Mouse (Mus musculus) hindbrain, embryonic 16.5 days (tissue): ENCODE results near the gene Gfi1. TPM values are rescaled to one million over a fixed set of nuclear protein-coding genes. Genes with fewer than 3 reads are reported as not detected.

ENCODE experiments used
- ATAC-seq: fragments of 200-750 bp; cut with Nextera tagmentation; 2 replicates; pipeline ENCODE4 v1.8.0; 2017; ENCODE audit warnings: moderate TSS enrichment, moderate library complexity
- H3K27ac ChIP-seq: fragments of 300-500 bp; sonication (generic); 2 replicates; pipeline ENCODE4 v1.5.1; 2014; ENCODE audit warnings: low read depth, mild to moderate bottlenecking, control low read depth, low read length, moderate library complexity
- H3K27me3 ChIP-seq: fragments of 300-500 bp; sonication (generic); replicated peaks from 2 replicates; pipeline ENCODE4 v1.6.1; 2014; ENCODE audit warnings: low read length; ENCODE audit not compliant: control insufficient read depth, insufficient read depth
- H3K36me3 ChIP-seq: fragments of 300-500 bp; sonication (generic); 2 replicates; pipeline ENCODE4 v1.6.1; 2014; ENCODE audit warnings: mild to moderate bottlenecking, low read length, moderate library complexity, mixed read lengths; ENCODE audit not compliant: control insufficient read depth, insufficient read depth
- H3K4me1 ChIP-seq: fragments of 300-500 bp; sonication (generic); 2 replicates; pipeline ENCODE4 v1.6.1; 2014; ENCODE audit warnings: low read depth, low read length; ENCODE audit not compliant: control insufficient read depth, insufficient read depth
- H3K4me2 ChIP-seq: fragments of 300-500 bp; sonication (generic); 2 replicates; pipeline ENCODE4 v1.6.1; 2014; ENCODE audit warnings: mild to moderate bottlenecking, low read length, control low read depth, moderate library complexity
- H3K4me3 ChIP-seq: fragments of 300-500 bp; sonication (generic); 2 replicates; pipeline ENCODE4 v1.5.1; 2014; ENCODE audit warnings: mild to moderate bottlenecking, low read length, control low read depth, moderate library complexity
- H3K9ac ChIP-seq: fragments of 300-500 bp; sonication (generic); 2 replicates; pipeline ENCODE4 v1.6.1; 2014; ENCODE audit warnings: low read depth, mild to moderate bottlenecking, control low read depth, low read length, moderate library complexity
- H3K9me3 ChIP-seq: fragments of 300-500 bp; sonication (generic); 2 replicates; pipeline ENCODE4 v1.6.1; 2014; ENCODE audit warnings: mild to moderate bottlenecking, low read length, moderate library complexity; ENCODE audit not compliant: control insufficient read depth
- WGBS: fragments of 180-500 bp; shearing (Covaris S2); extraction: QIAGEN DNeasy Blood & Tissue Kit; methylation state at CpG from one replicate; pipeline ENCODE4 v1.1.7; 2014; 5-methylcytosine and 5-hydroxymethylcytosine counted together
- polyA plus RNA-seq: library from polyadenylated mRNA; unstranded; fragments of >200 nt; fragmentation: Nextera tagmentation; extraction: Ambion mirVana; gene quantifications from 2 replicates; pipeline ENCODE4 v1.2.1, GENCODE M21; 2015

Gfi1 gene
- polyA plus RNA-seq, result 0.09 TPM in 1 of 2 replicates, not detected in the other

DNA sequence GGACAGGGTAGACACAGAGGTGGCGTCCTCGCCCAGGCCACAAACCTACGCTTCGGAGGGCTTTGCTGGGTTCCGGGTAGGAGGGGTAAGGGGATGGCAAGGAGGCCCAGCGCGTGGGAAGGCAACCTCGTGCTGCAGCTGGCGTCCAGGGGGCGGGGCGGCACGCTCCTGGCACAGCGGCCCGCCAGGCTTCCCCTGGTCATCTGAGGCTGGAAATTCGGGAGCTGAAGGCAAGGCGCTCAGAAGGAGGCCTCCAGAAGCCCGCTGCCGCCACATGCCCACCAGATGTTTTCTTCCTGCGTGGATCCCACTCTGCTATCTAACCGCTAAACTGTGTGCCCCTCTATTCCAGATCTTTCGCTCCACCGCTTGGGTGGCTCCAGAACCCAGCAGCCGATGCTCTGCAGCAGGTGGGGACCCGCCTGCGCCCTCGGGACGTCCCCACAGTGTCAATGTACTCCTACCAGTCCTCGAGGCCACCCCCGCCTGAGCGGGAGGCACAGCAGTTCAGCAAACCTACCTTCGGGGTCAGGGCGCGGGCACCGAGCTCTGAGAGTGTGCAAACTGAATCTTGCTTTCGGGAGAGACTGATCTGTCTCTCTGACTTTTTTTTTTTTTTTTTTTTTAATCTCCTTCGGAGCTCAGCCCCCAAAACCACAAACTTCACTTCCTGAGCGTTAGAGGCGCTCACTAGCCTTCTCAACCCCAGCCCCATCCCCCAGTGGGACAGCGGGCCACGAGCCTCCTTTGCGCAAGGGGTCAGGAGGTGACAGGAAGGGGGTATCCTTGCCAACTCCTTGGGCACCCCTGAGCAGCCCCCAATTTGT lies at the start of gene Gfi1:
TSS of gene Gfi1 (minus strand) at position 602 of the 827 bp plus-strand sequence.
- H3K4me3 ChIP-seq, result peak within 1 kb of the TSS; percentile 28
- H3K27me3 ChIP-seq, result peaks cover 51% of the 10 kb centered on the region
- no peak within 1 kb of the TSS for H3K9ac ChIP-seq
- no peaks in the 10 kb centered on the region for H3K9me3 ChIP-seq
- H3K27ac ChIP-seq, result no peak within 1 kb of the TSS
- peak within 1 kb of the TSS; percentile 49 for H3K4me2 ChIP-seq
- under 1% methylated on average over 41 of the region's 41 CpGs for WGBS
- H3K4me1 ChIP-seq, result peaks cover 39% of the 10 kb centered on the region
- peak; percentile 36; the same call in 1 of the 2 replicates for ATAC-seq
- H3K36me3 ChIP-seq, result no peaks in the 10 kb centered on the region

DNA sequence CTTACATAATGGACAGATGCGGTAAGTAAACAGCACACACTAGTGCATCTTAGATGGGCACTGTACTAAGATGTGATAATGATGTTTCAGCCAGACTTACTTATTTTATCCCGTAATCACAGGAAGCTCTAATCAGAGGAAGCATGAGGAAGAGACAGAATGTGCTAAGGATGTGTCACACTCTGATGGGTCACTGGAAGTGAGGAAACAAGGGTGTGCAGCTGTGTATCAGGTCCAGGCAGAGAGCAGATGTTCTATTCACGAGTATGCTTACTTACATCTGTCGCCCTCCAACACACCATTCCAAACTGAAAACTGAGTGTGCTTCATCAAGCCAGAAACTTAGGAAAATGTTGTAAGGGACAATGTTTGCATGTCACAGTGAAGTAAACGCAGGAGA lies 46.2 kb upstream of the Gfi1 start:
- H3K9me3 ChIP-seq, result peaks cover 5% of the 10 kb centered on the region; the same call in 1 of the 2 replicates

DNA sequence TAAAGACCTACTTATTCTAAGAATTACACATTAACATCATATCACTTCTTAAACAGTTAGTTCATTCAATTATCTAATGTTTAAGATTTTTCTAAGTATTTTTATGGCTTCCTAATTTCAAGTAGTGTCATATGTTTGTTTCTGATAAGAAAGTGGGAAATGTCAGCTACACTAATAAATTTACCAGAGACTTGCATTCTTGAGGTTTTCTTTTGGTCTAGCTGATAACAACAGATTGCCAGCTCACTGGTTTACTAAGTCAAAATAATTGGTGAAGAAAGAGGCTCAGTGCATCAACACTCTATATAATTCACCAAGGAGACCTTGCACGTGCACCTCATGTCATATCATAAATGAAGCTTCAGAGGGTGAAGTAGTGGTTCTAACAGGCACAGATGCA lies 42.4 kb upstream of the Gfi1 start:
- no peak overlapping the region for H3K27ac ChIP-seq
- H3K9me3 ChIP-seq, result peaks cover 5% of the 10 kb centered on the region; the same call in 1 of the 2 replicates
- H3K27me3 ChIP-seq, result no peaks in the 10 kb centered on the region
- no peak overlapping the region for H3K4me3 ChIP-seq
- 100% methylated on average over 1 of the region's 1 CpGs for WGBS
- no peak overlapping the region for H3K9ac ChIP-seq
- ATAC-seq, result no peak
- H3K4me1 ChIP-seq, result no peaks in the 10 kb centered on the region
- no peaks in the 10 kb centered on the region for H3K36me3 ChIP-seq
- H3K4me2 ChIP-seq, result no peak overlapping the region

More for the DNA sequence above, 46.2 kb upstream of the Gfi1 start:
- no peaks in the 10 kb centered on the region for H3K27me3 ChIP-seq
- H3K4me3 ChIP-seq, result no peak overlapping the region
- WGBS, result 95% methylated on average over 5 of the region's 5 CpGs
- no peak overlapping the region for H3K27ac ChIP-seq
- no peak overlapping the region for H3K4me2 ChIP-seq
- no peaks in the 10 kb centered on the region for H3K4me1 ChIP-seq
- H3K9ac ChIP-seq, result no peak overlapping the region
- no peaks in the 10 kb centered on the region for H3K36me3 ChIP-seq
- ATAC-seq, result no peak

DNA sequence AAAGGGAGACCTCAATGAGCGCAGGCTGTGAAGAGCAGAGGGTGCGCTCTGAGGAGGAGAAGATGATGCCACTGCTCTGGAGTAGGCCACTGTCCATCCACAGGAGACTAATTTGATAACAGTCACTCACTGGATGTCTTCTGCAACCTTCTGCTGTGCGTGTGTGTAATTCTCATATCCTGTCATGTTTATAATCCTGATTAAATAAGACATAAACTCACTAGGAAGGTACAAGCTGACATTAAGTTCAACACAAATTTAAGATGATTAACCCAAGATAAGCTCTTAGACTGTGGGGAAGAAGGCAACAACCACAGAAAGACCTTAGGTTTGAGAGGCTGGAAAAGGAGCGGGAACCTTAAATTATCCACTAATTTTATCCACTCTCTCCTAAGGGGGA lies 40.1 kb upstream of the Gfi1 start:
- H3K9ac ChIP-seq, result no peak overlapping the region
- H3K4me3 ChIP-seq, result no peak overlapping the region
- WGBS, result 94% methylated on average over 4 of the region's 4 CpGs
- no peaks in the 10 kb centered on the region for H3K4me1 ChIP-seq
- no peak overlapping the region for H3K27ac ChIP-seq
- peaks cover 5% of the 10 kb centered on the region; the same call in 1 of the 2 replicates for H3K9me3 ChIP-seq
- H3K36me3 ChIP-seq, result no peaks in the 10 kb centered on the region
- H3K4me2 ChIP-seq, result no peak overlapping the region
- ATAC-seq, result no peak
- no peaks in the 10 kb centered on the region for H3K27me3 ChIP-seq

DNA sequence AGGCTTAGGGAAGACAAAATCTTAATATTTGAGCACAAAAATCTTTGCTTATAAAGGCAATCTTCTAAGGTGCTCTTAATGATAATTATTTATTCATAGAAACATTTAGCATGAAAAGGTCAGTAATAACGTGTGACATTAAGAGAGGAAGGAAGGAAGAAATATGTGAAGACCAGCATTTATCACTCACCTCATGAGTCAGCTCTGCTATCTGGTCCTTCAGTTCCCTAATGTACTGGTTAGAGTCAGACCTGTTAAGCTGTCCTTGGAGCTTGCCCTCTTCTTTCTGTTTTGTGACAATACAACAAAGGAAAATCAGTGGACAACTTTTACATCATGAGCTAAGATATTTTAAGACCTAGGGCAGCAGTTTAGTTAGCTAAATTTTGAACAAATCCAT lies 38.6 kb upstream of the Gfi1 start:
- H3K4me3 ChIP-seq, result no peak overlapping the region
- no peaks in the 10 kb centered on the region for H3K27me3 ChIP-seq
- no peaks in the 10 kb centered on the region for H3K4me1 ChIP-seq
- H3K4me2 ChIP-seq, result no peak overlapping the region
- no peak for ATAC-seq
- WGBS, result 71% methylated on average over 1 of the region's 1 CpGs
- no peaks in the 10 kb centered on the region for H3K36me3 ChIP-seq
- peaks cover 5% of the 10 kb centered on the region; the same call in 1 of the 2 replicates for H3K9me3 ChIP-seq
- no peak overlapping the region for H3K27ac ChIP-seq
- H3K9ac ChIP-seq, result no peak overlapping the region

DNA sequence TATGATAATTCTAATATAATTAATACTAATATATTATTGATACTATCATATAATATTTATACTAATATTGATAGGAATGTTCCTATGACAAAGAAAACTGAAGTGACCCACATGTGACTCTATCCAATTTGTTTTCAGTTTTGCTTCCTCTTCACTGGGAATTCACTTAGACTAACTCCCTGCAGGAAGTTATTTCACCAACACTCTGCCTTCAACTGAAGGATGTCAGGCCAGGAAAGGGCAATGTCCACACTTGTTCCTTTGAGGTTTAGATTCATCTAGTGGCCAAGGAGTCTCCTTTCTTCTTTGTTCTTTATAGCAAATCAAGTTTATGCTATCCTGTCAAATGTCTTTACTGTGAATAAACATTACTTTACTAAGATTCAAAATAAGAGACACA lies 37.8 kb upstream of the Gfi1 start:
- Histone ChIP-seq H3K36me3 (no peaks in the 10 kb centered on the region), H3K27me3 (no peaks in the 10 kb centered on the region), H3K4me3 (no peak overlapping the region), H3K9me3 (peaks cover 5% of the 10 kb centered on the region; the same call in 1 of the 2 replicates), H3K4me2 (no peak overlapping the region), H3K4me1 (no peaks in the 10 kb centered on the region), H3K27ac (no peak overlapping the region), H3K9ac (no peak overlapping the region)
- no peak for ATAC-seq

DNA sequence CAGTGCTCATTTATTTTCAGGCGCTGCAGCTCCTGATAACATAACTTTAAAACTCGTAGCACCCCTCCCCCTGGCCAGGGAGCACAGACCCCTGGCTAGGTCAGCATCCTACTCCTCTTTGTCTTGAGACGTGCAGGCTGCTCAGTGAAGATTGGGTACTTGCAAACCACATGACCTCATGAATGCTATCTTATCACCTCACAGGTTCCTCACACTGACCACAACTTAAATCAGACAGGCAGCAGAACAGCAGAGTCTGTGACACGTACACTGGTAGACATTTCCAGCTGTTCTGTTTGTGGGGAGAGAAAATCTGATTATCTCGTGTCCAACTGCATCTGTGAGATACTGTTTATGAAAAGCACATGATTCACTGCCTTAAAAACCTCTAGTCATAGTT lies 33.3 kb upstream of the Gfi1 start:
- no peak for ATAC-seq
- no peak overlapping the region for H3K27ac ChIP-seq
- WGBS, result 72% methylated on average over 5 of the region's 5 CpGs
- H3K27me3 ChIP-seq, result no peaks in the 10 kb centered on the region
- H3K4me1 ChIP-seq, result no peaks in the 10 kb centered on the region
- no peak overlapping the region for H3K4me2 ChIP-seq
- H3K9me3 ChIP-seq, result no peaks in the 10 kb centered on the region
- no peak overlapping the region for H3K9ac ChIP-seq
- H3K36me3 ChIP-seq, result 0 out of 2 replicates have a peak, but pooled peaks cover 2% of the 10 kb centered on the region
- H3K4me3 ChIP-seq, result no peak overlapping the region

DNA sequence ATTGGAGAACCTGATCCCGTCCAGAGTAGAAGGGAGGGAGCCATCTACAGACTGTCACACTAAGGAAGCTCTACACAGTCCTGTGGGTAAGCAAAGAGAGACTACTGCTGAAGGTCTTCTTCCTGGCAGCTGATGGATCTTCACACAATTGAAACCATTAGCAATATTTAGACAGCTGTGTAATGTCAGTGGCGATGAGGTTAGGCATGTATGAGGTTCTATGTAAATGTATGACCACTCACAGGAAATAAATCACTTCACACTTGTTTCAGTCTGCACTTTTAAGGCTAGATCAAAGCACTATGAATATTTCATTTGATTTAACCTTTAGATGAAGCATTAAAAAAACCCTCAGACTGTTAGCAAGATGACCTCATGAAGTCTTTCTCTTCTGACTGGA lies 30.2 kb upstream of the Gfi1 start:
- no peak overlapping the region for H3K4me2 ChIP-seq
- no peaks in the 10 kb centered on the region for H3K27me3 ChIP-seq
- H3K27ac ChIP-seq, result no peak overlapping the region
- no peak for ATAC-seq
- H3K9me3 ChIP-seq, result no peaks in the 10 kb centered on the region
- 0 out of 2 replicates have a peak, but pooled peaks cover 2% of the 10 kb centered on the region for H3K36me3 ChIP-seq
- WGBS, result 72% methylated on average over 2 of the region's 2 CpGs
- no peak overlapping the region for H3K9ac ChIP-seq
- H3K4me3 ChIP-seq, result no peak overlapping the region
- H3K4me1 ChIP-seq, result no peaks in the 10 kb centered on the region

DNA sequence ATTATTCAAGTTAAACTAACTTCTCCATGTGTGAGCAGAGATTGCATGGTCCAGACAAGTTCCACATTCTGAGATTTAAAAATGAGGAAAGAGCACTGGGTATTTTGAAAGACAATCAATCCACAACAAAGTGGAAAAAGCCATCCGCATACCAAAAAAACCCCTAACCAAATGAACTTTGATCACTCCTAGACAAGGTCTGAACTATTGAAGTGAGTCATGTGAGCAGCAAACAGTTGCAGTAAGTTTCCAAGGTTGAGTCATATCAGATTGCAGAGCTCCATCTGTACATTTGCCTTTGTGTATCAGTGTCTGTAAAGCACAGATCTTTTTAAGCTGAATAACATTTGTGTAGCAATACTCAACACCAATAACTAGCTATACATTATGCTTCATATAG lies 28.9 kb upstream of the Gfi1 start:
- Histone ChIP-seq H3K36me3 (0 out of 2 replicates have a peak, but pooled peaks cover 2% of the 10 kb centered on the region), H3K27ac (no peak overlapping the region), H3K27me3 (no peaks in the 10 kb centered on the region), H3K4me1 (no peaks in the 10 kb centered on the region), H3K4me3 (no peak overlapping the region), H3K4me2 (no peak overlapping the region), H3K9me3 (no peaks in the 10 kb centered on the region), H3K9ac (no peak overlapping the region)
- no peak for ATAC-seq
- 94% methylated on average over 1 of the region's 1 CpGs for WGBS
